Mouse (Mus musculus): Measurements from ENCODE around the gene Aaas.

Aaas gene

GRCm38 (mm10) chr15:102350138-102350941 is at the start of gene Aaas:
Aaas (minus strand) TSS chr15:102350771.
- DNase-seq (ENCODE audit: low read depth), result peak; percentile 98

DNA sequence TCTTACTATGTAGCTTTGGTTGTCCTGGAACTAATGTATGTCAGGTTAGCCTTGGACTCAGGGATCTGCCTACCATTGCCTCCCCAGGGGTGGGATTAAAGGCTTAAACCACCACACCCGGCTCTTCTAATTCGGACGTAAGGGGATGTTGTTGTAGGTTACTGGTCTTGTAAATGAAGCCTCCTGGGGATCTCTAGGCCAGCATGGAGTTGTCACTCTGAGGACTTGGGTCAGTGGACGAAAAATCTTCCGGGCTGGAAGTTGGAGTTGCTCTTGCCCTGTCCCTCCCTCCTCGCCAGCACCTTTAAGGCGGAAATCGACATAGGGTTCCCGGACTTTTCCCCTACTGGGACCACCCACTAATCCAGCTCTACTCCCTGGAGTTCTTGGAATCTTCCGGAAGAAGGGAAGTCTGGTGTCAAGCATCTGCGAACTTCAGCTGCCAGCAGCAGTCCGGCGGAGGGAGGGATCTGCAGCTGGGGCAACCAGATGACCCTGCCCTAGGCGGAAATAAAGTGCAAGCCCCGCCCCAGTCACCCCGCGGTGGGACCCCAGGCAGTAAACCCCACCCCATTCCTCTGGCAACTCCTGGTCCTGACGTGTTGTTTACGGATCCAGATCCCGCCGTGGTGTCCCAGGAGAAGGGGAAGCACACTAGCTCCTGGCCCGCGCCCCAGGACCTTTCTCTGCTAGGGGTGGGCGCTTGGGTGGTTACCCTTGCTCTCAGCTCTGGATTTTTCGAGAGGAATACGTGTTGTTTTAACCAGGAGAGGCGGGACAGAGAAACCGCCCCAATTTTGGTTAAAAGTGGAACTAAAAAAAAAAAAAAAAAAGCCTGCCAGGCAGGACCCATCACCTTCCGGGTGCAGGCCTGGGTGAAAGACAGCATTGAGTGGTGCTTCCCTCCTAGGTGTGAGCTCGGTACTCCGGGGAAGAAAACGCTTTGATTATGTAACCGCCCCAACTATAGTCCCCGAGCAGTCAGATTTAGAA is 49.0 kb upstream of the Aaas start:
- DNase-seq (ENCODE audit: low read depth), result no peak

GRCm38 (mm10) chr15:102398629-102399028 is 48.1 kb upstream of the Aaas start:
- no peak for DNase-seq (ENCODE audit: low read depth)

GRCm38 (mm10) chr15:102395061-102395460 is 44.5 kb upstream of the Aaas start:
- peak; percentile 52 for DNase-seq (ENCODE audit: low read depth)

- DNase-seq (ENCODE audit: low read depth), result no peak
Measured at GRCm38 (mm10) chr15:102393584-102394014, 43.0 kb upstream of the Aaas start.

DNA sequence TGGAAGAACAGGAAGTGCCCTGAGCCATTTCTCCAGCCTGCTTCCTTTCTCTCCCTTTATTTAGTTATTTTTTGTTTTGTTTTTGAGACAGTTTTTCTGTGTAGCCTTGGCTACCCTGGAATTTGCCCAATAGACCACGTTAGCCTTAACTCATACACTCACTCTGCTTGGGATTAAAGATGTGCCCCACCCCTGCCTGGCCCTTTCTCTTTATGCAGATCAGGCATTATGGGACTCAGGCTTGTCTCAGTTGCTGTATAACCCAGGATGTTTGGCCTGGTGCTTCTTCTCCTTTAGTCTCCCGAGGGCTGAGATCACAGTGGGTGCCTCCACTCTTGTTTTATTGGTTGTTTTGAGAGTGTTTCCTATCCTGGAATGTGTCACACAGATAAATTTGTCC is 41.9 kb upstream of the Aaas start:
- no peak for DNase-seq (ENCODE audit: low read depth)

DNA sequence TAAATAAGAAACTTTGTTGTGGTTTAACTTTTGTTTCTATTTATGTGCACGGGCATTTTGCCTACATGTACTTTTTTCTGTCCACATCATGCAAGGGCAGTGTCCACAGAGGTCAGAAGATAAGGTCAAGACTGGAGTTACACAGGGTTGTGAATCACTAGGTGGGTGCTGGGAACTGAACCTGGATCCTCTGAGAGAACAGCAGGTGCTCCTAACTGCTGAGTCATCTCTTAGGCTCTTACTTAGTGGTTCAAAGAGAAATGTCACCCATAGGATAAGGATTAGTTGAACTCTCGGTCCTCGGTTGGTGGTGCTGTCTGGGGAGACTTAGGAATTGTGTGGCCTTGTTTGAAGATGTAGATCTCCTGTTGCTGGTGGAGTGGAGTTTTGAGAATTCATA is 38.4 kb upstream of the Aaas start:
- no peak for DNase-seq (ENCODE audit: low read depth)

GRCm38 (mm10) chr15:102386640-102387039 is 36.1 kb upstream of the Aaas start:
- no peak for DNase-seq (ENCODE audit: low read depth)

DNA sequence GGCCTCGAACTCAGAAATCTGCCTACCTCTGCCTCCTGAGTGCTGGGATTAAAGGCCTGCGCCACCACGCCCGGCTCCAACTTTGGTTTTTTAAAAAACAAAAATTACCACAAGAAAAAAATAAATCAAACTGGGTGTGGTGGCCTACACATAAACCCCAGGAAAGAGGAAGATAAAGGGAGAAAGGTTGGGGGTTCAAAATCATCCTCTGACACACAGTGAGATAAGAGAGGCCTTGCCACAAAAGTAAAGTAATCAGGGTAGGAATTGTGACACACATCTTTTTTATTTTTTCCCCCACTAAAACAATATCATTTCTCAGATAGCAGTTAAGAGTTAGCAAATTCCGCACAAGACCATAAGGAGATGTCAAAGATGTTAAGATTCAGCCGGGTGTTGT is 33.1 kb upstream of the Aaas start:
- no peak for DNase-seq (ENCODE audit: low read depth)

DNA sequence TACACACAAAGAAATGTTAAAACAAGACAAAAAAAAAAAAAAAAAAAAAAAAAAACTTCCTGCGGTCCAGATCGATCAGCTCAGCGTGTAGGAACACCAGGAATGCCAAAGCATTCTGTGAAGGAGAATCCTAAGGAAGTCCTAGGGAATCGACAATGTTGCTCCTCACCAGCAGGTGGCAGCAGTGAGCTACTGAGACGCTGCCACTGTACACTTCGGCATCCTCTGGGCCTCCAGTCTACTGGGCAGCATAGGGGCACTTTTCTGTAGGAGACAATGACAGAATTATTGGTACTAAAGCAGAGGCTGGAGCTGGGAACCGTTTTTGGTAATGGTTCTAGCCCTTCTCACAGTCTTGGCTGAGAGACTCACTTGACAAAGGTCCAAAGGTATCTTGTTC is 31.0 kb upstream of the Aaas start:
- DNase-seq (ENCODE audit: low read depth), result peak; percentile 95

DNA sequence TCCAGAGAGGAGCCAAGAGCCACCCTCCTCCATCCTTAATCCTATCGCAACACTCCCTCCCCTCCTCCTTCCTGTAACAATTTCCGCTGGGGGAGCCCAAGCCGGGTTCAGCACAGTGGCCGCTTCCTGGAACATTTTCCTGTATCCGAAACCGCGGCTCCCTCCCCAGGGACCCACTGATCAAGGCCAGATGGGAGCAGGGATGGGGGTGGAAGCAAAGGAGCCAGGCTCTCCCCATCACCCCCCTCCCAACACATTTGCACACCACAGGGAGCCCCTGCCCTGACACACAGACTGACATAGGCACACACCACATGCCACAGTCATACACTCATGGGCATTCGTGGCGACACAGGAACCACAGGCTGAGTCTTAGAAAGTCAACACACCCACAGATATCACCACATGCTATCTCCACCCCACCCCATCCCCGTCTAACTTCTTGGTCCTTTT is 27.3 kb upstream of the Aaas start:
- peak; percentile 93 for DNase-seq (ENCODE audit: low read depth)

DNA sequence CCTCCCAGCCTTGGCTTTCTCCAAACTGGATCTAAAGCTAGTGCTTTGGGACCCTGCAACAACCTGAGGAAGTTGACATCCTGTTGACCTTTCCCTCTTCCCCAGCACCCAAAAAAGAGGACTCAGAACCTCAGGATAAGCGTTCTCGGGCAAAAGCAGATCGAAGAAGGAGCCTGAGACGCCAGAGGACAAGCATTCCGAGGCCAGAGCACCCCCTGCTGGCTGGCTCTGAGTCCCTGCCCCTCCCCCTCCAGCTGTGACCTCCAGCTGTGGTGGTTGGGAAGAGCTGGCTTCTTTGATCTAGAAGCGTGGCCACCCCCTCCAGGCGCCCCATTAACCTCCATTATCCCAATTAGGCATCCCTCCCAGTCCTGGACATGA is 26.6 kb upstream of the Aaas start:
- DNase-seq (ENCODE audit: low read depth), result peak; percentile 96

GRCm38 (mm10) chr15:102376453-102377162 is 26.0 kb upstream of the Aaas start:
- peak; percentile 78 for DNase-seq (ENCODE audit: low read depth)

DNA sequence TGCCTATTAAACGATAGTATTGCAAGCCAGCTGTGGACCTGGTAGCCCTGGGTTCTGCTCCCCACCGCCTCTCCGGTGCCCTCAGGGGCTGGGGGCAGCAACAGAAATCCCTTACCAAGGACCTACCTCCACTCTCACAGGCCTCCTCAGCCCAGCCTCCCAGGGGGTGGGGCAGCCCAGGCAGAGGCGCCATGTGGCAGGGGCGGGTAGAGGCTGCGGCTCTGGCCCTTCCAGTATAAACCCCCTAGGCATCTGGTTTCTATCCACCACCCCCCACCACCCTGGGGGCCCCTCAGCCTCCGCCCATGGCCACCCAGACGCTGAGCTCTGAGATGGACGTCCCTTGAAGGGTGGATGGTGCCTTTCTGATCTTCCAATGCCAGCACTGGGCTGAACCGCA is 20.2 kb upstream of the Aaas start:
- no peak for DNase-seq (ENCODE audit: low read depth)

- no peak for DNase-seq (ENCODE audit: low read depth)
Measured at GRCm38 (mm10) chr15:102369972-102370371, 19.4 kb upstream of the Aaas start.

DNA sequence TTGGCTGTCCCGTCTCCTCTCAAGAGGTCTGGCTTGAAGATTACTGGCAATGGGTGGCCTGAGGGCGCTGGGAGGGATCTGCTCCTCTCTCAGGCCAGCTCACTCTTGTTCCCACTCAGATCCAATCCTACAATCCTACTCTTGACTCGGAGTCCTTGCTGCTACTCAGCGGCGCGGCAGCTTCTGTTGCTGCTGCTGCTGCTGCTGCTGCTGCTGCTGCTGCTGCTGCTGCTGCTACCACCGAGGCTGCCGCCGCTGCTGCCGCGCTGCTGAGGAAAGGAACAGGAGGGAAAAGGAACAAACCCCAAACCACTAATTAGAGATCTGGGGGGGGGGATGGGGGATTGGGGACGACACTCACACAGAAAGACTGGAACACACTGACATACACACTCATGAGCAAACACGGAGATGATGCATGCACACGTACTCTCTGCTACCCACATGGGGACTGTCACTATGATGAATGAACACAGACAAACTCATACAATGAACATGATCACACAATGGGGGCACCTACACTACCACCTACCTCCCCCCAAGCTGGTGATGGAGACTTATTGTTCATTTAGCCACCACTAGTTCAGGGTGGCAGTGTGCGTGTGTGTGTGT is 16.3 kb upstream of the Aaas start, which contains the start of gene Sp7:
Sp7 (minus strand) TSS at position 450 of the 612 bp plus-strand sequence.
- no peak for DNase-seq (ENCODE audit: low read depth)

DNA sequence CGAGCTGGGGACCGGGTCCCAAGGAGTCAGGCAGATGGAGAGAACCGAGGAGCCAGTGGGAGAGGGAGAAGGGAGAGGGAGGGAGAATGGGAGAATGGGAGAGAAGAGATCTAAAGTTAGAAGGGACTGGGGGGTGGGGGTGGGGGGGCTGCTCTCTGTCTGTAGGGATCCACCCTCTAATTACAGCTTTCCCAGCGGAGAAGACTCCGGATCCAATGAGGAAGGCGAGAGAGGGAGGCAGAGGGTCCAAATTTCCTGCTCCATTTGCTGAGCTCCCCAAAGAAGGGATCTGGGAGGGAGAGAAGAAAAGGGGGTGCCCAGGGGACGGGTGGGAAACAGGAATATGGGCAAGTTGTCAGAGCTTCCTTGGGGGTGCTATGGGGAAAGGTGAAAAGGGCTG is 15.7 kb upstream of the Aaas start:
- DNase-seq (ENCODE audit: low read depth), result no peak

DNA sequence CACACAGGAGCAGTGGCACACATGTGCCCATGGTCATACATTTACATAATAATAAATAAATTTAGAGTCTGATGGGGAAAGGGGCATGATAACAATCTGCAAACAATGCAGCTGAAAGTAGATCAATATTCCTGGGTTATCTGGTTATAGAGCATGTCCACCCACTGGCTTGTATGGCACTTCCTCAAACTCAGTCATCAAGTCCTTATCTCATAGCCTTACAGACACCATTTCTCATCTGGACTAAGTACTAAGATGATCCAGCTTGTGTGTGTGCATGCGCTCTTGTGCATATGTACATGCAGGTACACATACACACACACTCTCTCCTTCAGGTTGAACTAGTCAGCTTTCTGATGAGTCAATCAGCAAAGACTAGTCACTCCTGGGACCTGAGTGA is 14.1 kb upstream of the Aaas start:
- DNase-seq (ENCODE audit: low read depth), result no peak

DNA sequence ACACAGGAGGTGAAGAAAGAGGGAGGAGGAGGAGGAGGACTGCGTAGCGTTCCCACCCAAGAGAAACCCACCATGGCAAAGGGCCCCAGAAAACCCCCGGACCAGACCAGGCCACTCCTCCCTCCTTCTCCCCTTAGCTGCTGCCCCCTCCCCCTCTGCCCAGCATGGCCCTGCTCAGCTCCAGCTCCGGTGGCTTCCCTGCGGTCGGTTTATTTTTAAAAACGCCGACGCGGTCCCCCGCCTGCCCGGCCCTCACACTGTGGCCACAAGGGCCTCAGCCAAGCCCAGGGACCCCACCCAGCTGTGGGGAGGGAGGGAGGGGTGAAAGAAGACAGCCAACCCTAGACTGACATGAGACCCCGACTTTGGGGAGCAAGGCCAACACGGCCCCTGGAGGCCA is 12.1 kb upstream of the Aaas start:
- DNase-seq (ENCODE audit: low read depth), result no peak

GRCm38 (mm10) chr15:102358834-102359233 is 8.3 kb upstream of the Aaas start:
- DNase-seq (ENCODE audit: low read depth), result no peak

DNA sequence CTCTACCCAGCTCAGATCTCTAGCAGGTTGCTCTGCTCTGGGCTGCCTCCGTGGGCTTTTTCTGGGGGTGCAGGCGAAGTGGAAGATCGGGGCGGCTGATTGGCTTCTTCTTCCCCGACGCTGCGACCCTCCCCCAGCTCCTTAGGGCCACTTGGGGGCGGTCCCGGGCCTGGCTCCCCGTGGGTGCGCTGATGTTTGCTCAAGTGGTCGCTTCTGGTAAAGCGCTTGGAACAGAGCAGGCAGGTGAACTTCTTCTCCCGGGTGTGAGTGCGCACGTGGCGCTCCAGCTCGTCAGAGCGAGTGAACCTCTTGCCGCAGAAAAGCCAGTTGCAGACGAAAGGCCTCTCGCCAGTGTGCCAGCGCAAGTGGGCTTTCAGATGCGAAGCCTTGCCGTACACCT is 7.6 kb upstream of the Aaas start:
- no peak for DNase-seq (ENCODE audit: low read depth)

Data from NIH3T3 (cell line).